Mouse (Mus musculus) thymus, postnatal 36 days (tissue): ENCODE results near the gene Bhlhe23.

Experiments
- DNase-seq, 2 experiments: peaks; one replicate each; pipeline ENCODE4 v3.0.0; 2022; ENCODE audit warnings: mixed read lengths in 2 of 2

Gene Bhlhe23

DNA sequence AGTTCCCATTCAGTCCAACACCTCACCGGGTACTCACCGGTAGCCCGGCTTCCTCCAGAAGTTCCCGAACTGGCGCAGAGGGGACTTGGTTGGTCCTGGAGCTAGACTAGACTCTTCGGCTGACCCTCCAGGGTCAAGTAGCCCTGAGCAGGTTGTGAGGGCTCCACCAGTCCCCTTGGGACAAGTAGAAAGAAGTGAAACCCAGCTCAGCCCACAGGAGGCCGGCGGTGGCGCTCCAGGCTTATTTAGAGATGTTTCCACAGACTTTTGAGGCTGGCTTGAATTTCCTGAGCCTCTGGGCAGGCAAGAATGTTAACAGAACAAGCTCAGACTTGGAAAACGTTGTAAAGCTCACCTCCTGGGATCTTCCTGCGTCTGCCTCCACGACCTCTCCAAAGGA is 1.5 kb downstream of the Bhlhe23 start:
- no peak for DNase-seq

DNA sequence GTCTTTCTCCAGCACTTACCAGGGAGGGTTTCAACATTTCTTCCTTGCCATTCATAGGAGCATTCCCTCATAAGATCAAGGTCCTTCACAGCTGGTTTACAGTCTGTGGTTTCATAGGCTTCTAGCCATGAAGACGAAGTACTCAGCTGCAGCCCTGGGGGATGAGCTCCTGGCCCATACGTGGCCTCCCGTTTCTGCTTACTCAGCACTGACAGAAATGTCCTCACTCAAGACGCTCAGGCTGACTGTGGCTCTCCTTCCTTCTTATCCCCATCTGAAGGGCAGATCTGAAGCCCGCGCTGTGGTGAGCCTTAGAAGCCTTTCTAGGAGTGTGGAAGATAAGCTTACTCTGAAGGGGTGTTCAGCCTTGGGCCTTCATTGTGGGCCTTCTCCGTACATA is 11.0 kb downstream of the Bhlhe23 start:
- no peak for DNase-seq

DNA sequence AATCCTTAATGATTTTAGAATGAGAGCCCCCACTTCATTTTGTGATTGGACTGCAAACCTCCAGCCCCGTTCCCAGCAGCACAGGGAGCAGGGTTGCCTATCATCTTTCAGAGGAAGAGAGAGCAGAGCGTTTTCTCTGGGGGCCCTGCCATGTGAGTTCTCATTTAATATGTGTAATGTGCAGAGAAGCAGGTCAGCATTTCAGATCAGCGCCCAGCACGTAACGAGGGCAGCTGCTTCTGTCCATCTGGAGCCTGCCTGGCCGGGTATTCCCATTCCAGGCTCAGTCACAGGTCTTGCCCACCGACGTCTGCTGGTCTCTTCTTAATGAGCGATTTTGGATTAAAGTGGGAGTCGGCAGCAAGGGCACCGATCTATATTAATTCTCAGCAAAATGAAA is 11.7 kb downstream of the Bhlhe23 start:
- no peak for DNase-seq

DNA sequence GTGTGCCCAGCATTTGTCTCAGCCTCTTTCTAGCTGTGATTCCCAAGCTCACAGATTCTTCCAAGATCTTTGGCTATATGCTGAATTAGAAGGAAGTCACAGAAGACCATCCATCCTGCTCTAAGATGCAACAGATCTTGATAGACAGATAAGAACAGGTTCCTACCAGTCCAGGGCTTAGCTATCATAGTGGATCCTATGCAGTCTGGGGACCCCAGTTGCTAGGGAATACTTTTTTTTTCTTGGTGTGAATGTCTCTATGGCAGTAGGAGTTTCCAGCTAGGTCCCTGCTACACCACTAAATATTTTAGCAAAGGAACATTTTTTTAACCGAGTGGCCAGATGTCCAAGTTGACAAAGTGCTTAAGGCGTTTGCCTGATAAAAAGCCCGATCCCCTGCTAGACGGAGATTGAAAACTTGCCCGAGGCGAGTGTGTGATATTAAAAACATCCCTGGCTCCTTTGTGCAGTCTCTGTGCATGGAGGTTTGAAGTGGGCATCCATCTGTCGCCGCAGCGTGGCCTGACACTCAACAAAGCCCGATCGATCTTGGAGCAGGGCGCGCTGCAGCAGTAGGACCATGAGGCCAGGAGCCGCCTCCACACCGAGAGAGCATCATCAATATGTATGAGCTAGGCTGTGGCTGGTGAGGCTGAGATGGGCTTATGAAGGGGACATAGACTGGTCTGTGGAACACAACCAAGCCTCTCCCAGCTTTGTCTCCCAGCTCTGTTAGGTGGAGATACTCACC is 18.0 kb downstream of the Bhlhe23 start:
- DNase-seq = no peak

DNA sequence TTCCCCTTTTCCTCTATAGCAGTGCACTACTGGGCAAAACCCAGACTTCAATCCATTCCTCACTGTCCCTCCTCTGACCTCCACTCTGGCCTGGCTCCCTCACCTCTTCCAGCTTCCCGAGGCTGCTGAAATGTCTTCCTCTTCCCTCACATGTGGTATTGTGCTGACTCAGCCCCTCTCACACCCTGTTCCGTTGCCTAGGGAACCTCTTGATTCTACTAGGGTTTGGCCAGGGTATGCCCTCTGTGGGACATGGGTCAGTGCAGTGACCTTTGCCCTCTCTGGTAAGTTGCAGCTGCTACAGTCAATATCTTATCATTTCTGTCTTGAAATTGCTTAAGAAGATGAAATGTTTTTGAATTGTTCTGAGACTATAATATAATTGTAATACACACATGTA is 19.9 kb downstream of the Bhlhe23 start:
- no peak for DNase-seq

DNA sequence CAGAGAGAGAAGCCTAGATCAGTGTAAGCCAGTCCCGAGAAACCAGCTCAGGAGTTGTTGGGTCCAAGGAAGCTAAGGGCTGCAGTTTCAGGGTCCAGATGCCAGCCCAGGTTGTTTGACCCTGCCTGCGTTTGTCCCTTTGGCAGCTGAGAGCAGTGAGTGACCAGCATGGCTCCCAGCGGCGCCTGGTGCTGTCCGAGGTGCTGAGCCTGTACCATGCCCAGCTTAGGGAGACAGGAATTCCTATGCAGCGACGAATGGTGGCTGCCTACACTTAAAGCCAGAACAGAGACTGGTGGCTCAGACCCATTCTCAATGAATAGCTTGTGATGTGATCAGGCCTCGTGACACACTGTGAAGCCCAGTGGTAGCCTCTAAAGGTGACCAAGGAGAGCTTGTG is 20.8 kb downstream of the Bhlhe23 start:
- no peak for DNase-seq

DNA sequence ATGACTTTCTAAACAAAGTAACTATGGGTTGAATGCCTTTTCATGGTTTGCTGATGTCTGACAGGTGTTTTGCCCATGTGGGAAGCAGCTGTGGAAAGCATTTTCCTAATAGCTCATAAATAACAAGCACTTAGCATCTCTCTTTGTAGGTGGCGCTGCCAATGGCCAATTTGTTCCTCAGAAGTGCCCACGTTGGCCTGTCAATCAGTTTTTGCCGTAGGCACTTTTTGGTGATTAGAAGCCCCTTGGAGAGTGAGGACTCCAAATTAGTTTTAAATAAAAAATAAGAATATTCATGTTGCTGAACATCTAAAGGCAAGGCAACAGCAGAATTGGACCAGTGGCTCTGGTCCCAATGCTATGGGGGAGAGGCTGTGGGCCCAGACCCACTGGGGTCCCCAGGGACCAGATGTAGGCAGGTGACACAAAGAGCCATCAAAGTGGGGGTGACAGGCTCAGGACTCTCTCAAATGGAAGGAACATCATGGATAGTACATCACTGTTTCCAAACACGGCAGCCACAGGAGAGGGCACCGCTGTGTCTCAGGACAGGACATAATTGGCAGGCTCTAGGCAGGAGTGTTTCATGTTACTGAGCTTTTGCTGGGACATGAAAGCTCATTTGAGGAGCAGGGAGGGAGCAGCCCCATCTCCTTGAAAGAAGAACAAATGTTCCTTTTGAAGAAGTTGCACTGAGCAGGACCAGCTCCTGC is 21.6 kb downstream of the Bhlhe23 start:
- no peak for DNase-seq

DNA sequence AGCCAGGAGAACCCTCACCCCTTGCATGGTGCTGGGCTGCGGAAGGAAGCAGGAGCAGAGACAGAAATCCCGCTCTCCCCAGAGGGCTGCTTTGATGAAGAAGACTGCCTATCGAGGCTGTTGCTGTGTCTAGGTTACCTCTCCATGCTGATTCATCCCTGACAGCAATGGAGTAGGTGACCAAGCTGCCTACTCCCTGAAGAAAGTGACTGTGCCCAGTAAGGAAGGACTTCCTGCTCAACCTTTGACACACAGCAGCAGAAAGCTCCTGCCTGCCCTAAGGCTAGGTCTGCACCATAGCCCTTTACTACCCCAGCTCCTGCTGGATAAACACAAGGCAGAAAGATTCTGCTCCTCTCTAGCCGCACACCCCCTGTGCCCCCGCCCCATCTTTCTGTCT is 27.8 kb downstream of the Bhlhe23 start:
- no peak for DNase-seq

DNA sequence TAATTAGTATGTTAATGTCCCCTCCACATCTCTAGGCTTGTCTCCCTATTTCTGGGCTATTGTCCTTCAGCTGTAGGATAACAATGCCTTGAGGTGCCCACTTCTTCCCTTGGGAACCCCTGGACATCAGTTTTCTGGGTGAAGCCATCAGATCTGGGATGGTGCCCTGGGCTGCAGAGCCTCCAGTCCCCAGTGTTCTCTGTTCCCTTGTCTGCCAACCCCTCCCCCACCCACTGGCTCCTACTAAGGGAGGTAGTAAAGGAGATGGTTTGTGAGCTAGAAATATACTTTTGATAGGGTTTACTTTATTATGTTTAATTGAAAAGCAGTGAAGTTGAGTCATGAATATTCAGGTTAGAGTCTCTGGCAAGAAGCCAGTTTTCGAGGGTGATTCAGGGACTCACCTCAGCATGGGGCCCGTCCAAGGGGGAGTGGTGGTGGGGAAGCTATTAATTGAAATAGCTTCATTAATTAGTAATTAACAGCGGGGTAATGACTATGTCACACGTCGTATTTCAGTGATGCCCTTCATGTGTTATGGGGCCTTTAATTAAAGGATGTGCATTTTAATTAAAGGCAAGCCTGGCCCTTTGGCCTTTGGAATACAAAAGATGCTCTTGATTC is 30.0 kb downstream of the Bhlhe23 start:
- DNase-seq = no peak

DNA sequence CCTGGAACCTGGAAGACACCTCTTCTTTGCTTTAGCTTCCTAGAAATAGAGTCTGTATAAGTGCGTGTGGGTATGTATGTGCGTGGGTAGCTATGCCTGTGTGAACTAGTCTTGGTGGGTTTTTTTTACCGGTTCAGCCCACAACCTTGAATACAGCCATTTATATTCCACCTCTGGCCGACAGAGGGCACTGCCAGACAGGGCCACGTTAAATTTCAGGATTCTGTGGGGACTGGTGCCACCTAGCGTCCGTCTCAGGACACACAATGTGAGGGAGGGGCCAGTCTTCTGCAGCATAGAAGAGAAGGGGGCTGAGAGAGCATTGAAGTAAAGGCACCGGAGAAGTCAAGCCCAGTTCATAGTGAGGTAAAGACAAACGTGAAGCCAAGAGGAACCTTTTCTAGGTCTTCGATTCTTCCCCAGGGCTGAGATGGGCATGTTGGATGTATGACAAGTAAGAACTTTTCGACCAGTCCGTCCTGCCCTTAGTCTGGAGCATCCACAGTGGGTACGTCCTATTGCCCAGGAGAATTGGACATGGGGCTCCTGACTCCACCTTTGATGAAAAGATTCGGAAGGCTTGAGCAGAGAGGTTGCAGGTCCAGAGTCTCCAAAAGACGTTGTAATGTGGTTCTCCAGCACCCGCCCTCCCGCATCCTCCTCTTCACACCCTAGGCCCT is 31.3 kb downstream of the Bhlhe23 start:
- peak; percentile 83 to 88 for DNase-seq

DNA sequence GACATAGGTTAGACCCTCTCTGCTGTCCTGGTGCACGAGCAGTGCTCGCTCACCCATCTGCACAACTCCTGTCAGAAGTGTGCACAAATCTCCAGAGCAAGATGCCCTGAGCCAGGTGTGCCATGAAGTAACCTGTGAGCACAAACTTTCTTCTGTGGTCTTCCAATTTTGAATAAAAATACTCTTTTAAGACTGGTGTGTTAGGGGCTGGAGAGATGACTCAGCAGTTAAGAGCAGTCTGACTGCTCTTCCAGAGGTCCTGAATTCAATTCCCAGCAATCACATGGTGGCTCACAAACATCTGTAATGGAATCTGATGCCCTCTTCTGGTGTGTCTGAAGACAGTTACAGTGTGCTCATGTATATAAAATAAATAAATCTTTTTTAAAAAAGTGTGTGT is 33.4 kb downstream of the Bhlhe23 start:
- no peak for DNase-seq

DNA sequence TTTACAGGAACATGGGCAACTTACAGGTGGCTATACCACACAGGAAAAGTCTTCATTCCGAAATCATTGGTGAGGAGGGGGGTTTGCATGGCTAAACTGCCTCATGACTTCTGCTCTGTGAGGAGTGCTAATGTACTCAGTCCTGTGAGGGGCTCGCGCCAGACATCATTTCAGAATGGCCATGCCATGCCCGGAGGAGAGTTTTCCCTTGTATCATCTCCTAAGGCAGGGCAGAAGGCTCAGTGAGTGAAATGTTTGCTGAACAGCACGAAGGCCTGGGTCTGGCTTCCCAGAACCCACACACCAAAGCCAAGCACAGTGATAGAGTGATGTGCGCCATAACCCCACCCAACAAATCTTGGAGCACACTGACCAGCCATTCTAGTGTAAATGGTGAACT is 33.9 kb downstream of the Bhlhe23 start:
- no peak for DNase-seq

DNA sequence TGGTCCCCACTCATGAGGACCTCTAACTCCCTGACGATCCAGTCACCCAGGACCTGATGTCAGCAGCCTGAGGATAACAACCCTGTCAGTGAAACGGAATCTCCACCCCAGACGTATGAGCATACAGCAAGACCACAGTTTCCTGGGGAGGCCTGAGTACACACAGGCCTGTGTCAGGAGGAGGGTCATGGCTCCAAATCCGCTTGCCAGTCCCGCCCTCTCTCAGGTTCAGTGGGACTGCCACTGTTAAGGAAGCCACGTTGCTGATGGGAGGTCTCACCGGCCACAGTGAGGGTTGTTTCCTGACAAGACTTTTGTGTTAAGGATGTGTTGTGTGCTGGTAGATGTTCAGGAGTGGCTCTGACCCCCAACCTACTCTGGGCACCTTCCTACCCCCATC is 35.3 kb downstream of the Bhlhe23 start:
- no peak for DNase-seq

DNA sequence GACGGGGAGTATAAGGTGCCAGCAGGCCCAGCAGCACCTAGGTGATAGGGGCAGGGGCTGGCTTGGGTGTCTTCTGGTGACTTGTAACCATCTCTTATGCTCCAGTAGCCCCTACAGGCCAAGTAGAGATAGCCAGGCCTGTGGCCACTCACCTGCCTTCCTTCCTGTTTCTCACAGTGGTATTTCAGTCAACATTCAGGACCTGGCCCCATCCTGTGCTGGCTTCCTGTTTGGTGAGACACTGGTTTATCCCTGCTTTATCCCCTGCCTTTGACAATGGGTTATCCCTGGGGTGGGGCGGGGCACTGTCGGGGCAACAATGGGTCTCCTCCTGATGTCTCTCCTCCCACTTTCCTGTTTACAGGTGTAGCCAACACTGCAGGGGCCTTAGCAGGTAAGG is 36.4 kb downstream of the Bhlhe23 start:
- DNase-seq = no peak

DNA sequence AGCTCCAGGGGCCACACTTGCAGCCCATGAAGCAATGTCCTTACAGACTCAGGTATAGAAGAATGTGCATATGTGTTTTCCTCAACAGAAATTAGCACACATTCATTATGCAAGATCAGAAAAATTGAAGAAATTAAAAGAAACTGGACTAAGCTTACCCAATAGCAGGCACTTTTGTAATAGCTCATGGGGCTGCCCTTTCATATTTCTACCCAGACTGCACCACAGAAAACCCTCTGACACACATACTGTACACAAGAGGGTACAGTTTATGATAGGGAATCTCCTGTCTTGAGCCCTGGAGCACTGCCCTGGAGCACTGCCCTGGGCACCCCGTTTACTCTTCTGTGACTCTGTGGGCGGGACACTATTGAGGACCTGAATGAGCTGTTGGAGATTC is 38.7 kb downstream of the Bhlhe23 start:
- no peak for DNase-seq

DNA sequence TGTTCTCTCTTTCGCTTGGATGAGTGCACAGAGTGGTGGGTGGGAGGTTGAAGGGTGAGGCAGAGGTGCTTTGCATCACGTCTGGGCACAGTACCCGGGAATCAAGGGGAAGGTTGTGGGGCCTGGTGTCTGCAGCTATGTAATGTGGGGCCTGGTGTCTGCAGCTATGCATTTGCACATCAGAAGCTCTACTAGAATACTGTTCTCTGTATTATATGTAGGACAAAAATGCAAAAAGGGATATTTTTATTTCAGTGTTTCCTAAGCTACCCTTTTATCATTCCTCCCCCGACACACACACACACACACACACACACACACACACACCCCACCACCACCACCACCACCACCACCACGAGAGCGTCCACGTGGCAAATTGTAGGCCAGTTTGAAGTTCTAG is 41.5 kb downstream of the Bhlhe23 start:
- DNase-seq = no peak

DNA sequence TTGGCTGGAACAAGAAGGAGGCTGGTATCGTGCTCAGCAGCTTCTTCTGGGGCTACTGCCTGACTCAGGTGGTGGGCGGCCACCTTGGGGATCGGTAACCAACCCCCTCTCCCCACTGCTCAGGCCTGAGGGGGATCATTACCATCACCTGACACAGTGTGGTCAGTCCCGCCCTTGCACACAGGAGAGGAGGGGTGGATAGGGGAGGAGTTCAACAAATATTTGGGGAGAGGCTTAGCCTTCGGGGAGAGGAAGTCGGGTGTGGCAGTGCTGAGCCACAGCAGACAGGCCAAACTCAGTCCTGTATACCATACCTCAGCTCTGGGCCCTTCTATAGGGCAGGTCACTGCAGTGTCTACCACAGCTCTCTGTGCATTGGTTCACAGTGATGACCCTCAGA is 44.7 kb downstream of the Bhlhe23 start:
- DNase-seq = no peak

DNA sequence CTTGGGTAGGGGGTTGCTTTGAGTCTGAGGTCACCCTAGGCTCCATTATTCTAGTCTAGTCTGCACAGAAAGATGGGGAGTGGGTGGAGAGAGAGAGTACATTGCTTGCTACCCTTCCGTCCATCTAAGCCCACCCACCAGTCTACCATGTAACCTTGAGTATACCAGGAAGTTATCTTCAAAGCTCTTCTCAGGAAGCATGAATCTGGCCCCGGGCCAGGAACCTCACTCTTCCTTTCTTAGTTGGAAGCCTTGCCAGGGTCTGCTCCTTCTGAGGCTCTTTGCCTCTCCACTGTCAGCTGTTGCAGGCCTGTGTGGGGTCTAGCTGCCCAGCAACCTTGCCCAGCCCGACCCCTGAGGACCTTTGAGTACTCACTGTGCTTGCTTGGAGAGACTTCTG is 45.7 kb downstream of the Bhlhe23 start:
- peak; percentile 63 to 70 for DNase-seq

DNA sequence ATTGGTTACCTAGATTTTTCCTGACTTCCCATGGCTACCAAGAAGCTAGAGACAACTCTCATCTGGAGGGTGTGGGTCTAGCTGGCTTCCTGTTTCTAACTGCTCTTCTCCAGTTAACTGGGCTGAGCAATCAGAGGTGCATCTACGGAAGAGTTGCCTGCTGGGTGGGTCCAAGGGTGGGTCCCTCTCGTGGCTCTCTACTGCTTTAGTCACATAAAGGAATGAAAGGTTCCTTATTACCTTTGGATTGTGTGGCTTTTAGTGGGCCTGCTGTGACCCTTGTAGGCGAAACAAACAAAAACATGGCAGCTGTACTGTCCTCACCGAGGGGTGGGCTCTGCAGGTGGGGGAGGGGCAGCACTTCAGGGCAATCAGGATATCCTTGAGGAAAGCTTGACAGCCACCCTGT is 49.1 kb downstream of the Bhlhe23 start:
- no peak for DNase-seq

DNA sequence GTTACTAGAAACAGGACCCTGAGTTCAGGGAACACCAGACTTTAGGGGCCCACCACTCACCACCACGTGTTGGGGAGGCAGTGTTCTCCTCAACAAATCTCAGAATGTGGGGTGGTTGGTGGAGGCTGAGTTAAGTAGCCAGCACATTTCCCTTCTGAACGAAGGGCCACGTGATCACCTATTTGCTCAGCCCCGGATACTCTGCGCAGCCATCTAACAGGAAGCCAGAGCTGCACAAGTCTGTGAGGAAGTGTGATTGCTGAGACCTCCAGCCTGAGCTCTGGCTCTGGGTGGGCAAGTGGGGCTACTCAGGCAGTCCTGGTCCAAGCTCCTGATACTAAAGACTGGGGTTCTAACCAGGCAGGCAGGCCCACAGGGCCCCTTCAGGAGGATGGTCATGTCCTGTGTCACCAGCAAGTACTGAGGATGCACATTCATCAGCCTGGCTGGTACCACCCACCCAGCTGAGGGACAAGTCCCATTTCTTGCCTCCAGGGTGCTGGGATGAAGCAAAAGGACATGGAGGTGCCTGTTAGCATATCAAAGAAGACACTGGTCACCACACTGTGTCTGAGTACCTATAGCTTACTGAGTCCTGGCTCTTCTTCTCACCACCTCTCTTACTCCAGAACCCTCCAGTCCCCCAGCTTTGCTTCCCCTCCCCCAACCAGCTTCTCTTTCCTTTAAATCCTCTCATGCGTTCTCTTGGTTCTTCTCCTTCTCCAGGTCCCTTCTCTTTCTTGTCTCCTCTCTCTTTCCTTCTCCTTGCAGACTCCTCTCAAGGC is 49.9 kb downstream of the Bhlhe23 start:
- peak; percentile 58 to 69 for DNase-seq

DNA sequence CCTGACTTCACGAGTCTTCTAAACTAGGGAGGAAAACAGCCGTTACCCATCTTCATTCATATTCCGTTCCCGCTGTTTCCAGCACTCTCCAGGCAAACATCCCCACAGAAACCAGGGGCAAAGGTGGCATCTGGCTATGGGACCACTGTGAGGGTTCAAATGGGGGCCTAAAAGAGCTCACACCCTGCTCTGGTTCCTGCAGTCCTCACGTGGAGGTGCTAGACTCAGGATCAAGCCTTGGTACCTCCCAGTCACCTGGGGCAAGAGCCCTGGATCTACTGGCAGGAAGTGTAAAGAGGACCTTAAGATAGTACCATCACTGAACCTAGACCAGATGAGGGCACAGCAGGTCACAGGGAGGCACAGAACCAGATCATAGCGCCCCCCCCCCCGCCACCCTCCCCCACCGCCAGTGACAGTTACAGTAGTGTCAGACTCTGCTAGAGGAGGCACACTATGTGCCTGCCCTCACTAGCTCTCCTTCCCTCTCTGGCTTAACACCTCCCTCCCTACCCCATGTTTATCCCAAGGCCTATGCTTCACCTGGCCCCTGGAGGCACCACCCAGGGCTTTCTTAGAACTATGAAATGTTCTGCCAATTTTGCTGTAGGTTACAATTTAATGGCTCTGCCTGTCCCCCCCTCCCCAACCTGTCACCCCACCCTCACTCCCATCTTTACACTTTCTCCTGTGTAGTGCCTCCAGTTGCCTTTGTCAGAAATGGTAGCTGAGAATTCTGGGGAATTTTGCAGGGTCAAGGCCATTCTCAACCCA is 50.7 kb downstream of the Bhlhe23 start:
- DNase-seq = no peak

DNA sequence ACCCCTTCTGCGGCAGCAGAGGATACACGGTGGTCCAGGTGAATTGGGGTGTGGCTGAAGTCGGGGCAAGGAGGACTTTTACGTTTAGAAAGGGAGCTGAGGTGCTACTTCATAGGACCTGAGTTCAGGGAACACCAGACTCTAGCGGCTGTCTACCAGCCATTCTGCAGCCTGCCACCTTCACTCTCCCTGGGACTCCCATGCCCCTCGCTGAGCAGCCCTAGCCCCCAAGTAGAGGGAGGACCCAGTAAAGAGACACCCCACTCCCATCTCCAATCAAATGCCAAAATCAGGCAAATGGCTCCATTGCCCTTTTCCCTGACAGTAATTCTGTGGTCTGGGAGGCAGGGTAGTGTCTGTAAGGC is 51.3 kb downstream of the Bhlhe23 start:
- no peak for DNase-seq
